Mouse (Mus musculus): Measurements from ENCODE around the gene Tbx15.

- TF ChIP-seq CTCF (IDR thresholded peaks at IDR 0.05; ENCODE audit: low read depth, low read length), result no peak
- no peak for TF ChIP-seq TAL1 (conservative IDR thresholded peaks at IDR 0.05; ENCODE audit: low read depth, low read length)
Observed at GRCm38 (mm10) chr3:99292531-99292931, 52.4 kb downstream of the Tbx15 start.

All from G1E (cell line).